Mouse (Mus musculus): ENCODE results near the gene Tfcp2. TPM values are rescaled to one million over a fixed set of nuclear protein-coding genes. Genes with fewer than 3 reads are reported as not detected.
A peak's percentile ranks its signal among the peaks of the same experiment; 100 is the strongest.

Gene Tfcp2
- 29.3 and 30.1 TPM in 2 replicates for polyA plus RNA-seq (2014; fragmentation: Nextera tagmentation; extraction: Ambion mirVana)

- peak within 1 kb of the TSS; percentile 85 for H3K9ac ChIP-seq (ENCODE audit: low read length)
- peak within 1 kb of the TSS; percentile 86 for H3K27ac ChIP-seq (replicated peaks; ENCODE audit: low read depth, low read length)
- H3K36me3 ChIP-seq (ENCODE audit: control insufficient read depth, insufficient read depth, low read length) = peaks cover 8% of the 10 kb centered on the region
- H3K9me3 ChIP-seq (ENCODE audit: control insufficient read depth, low read length) = no peaks in the 10 kb centered on the region
- DNase-seq (ENCODE audit: low spot score) = peak; percentile 97
- H3K27me3 ChIP-seq (ENCODE audit: control insufficient read depth, insufficient read depth, low read length) = no peaks in the 10 kb centered on the region
- under 1% methylated on average over 82 of the region's 84 CpGs for WGBS
- H3K4me1 ChIP-seq (ENCODE audit: control insufficient read depth, insufficient read depth, low read length) = no peaks in the 10 kb centered on the region; the same call in 1 of the 2 replicates
- ATAC-seq (ENCODE audit: insufficient number of reproducible peaks, low FRiP score, low TSS enrichment, low read depth) = peak; percentile 99
- H3K4me2 ChIP-seq (ENCODE audit: low read depth, severe bottlenecking) = peak within 1 kb of the TSS; percentile 83
- H3K4me3 ChIP-seq (ENCODE audit: low read depth, low read length) = peak within 1 kb of the TSS; percentile 79
Measured at GRCm38 (mm10) chr15:100551326-100552307, at the start of gene Tfcp2. Tfcp2 (minus strand) TSS chr15:100552008.

GRCm38 (mm10) chr15:100600696-100601272 lies 49.0 kb upstream of the Tfcp2 start:
- no peaks in the 10 kb centered on the region for H3K9me3 ChIP-seq (ENCODE audit: control insufficient read depth, low read length)
- H3K27me3 ChIP-seq (ENCODE audit: control insufficient read depth, insufficient read depth, low read length) = peaks cover 40% of the 10 kb centered on the region
- ATAC-seq (ENCODE audit: insufficient number of reproducible peaks, low FRiP score, low TSS enrichment, low read depth) (no peak), DNase-seq (ENCODE audit: low spot score) (peak; percentile 28)
- no peak overlapping the region for H3K9ac ChIP-seq (ENCODE audit: low read length)
- no peak overlapping the region for H3K4me3 ChIP-seq (ENCODE audit: low read depth, low read length)
- H3K36me3 ChIP-seq (ENCODE audit: control insufficient read depth, insufficient read depth, low read length) = no peaks in the 10 kb centered on the region
- no peak overlapping the region; the same call in 1 of the 2 replicates for H3K4me2 ChIP-seq (ENCODE audit: low read depth, severe bottlenecking)
- 12% methylated on average over 21 of the region's 21 CpGs for WGBS
- 0 out of 2 replicates have a peak, but pooled peaks cover 2% of the 10 kb centered on the region for H3K4me1 ChIP-seq (ENCODE audit: control insufficient read depth, insufficient read depth, low read length)
- no peak overlapping the region for H3K27ac ChIP-seq (replicated peaks; ENCODE audit: low read depth, low read length)

GRCm38 (mm10) chr15:100600047-100600695 lies 48.4 kb upstream of the Tfcp2 start:
- H3K36me3 ChIP-seq (ENCODE audit: control insufficient read depth, insufficient read depth, low read length) = no peaks in the 10 kb centered on the region
- peak overlapping the region; percentile 68 for H3K4me3 ChIP-seq (ENCODE audit: low read depth, low read length)
- peaks cover 37% of the 10 kb centered on the region for H3K27me3 ChIP-seq (ENCODE audit: control insufficient read depth, insufficient read depth, low read length)
- DNase-seq (ENCODE audit: low spot score) (peak; percentile 83), ATAC-seq (ENCODE audit: insufficient number of reproducible peaks, low FRiP score, low TSS enrichment, low read depth) (peak; percentile 51; the same call in 1 of the 2 replicates)
- WGBS = 1% methylated on average over 35 of the region's 35 CpGs
- peak overlapping the region; percentile 96 for H3K4me2 ChIP-seq (ENCODE audit: low read depth, severe bottlenecking)
- H3K27ac ChIP-seq (replicated peaks; ENCODE audit: low read depth, low read length) = no peak overlapping the region
- 0 out of 2 replicates have a peak, but pooled peaks cover 2% of the 10 kb centered on the region for H3K4me1 ChIP-seq (ENCODE audit: control insufficient read depth, insufficient read depth, low read length)
- no peaks in the 10 kb centered on the region for H3K9me3 ChIP-seq (ENCODE audit: control insufficient read depth, low read length)
- peak overlapping the region; percentile 78 for H3K9ac ChIP-seq (ENCODE audit: low read length)

GRCm38 (mm10) chr15:100599276-100600046 lies 47.7 kb upstream of the Tfcp2 start, which contains the start of gene Pou6f1:
Pou6f1 (minus strand) TSS chr15:100599984.
- peak within 1 kb of the TSS; percentile 68 for H3K4me3 ChIP-seq (ENCODE audit: low read depth, low read length)
- peak within 1 kb of the TSS; percentile 78 for H3K9ac ChIP-seq (ENCODE audit: low read length)
- H3K27me3 ChIP-seq (ENCODE audit: control insufficient read depth, insufficient read depth, low read length) = peaks cover 33% of the 10 kb centered on the region
- H3K9me3 ChIP-seq (ENCODE audit: control insufficient read depth, low read length) = no peaks in the 10 kb centered on the region
- under 1% methylated on average over 65 of the region's 76 CpGs for WGBS
- no peak within 1 kb of the TSS for H3K27ac ChIP-seq (replicated peaks; ENCODE audit: low read depth, low read length)
- ATAC-seq (ENCODE audit: insufficient number of reproducible peaks, low FRiP score, low TSS enrichment, low read depth) (peak; percentile 42; the same call in 1 of the 2 replicates), DNase-seq (ENCODE audit: low spot score) (peak; percentile 52)
- 0 out of 2 replicates have a peak, but pooled peaks cover 2% of the 10 kb centered on the region for H3K4me1 ChIP-seq (ENCODE audit: control insufficient read depth, insufficient read depth, low read length)
- H3K4me2 ChIP-seq (ENCODE audit: low read depth, severe bottlenecking) = peak within 1 kb of the TSS; percentile 96
- H3K36me3 ChIP-seq (ENCODE audit: control insufficient read depth, insufficient read depth, low read length) = no peaks in the 10 kb centered on the region

- H3K27me3 ChIP-seq (ENCODE audit: control insufficient read depth, insufficient read depth, low read length) = peaks cover 33% of the 10 kb centered on the region
- no peaks in the 10 kb centered on the region for H3K9me3 ChIP-seq (ENCODE audit: control insufficient read depth, low read length)
- under 1% methylated on average over 12 of the region's 12 CpGs for WGBS
- peak overlapping the region; percentile 78; the same call in 1 of the 2 replicates for H3K9ac ChIP-seq (ENCODE audit: low read length)
- H3K4me2 ChIP-seq (ENCODE audit: low read depth, severe bottlenecking) = peak overlapping the region; percentile 96
- no peak overlapping the region for H3K27ac ChIP-seq (replicated peaks; ENCODE audit: low read depth, low read length)
- H3K36me3 ChIP-seq (ENCODE audit: control insufficient read depth, insufficient read depth, low read length) = no peaks in the 10 kb centered on the region
- no peak for ATAC-seq (ENCODE audit: insufficient number of reproducible peaks, low FRiP score, low TSS enrichment, low read depth)
- 0 out of 2 replicates have a peak, but pooled peaks cover 2% of the 10 kb centered on the region for H3K4me1 ChIP-seq (ENCODE audit: control insufficient read depth, insufficient read depth, low read length)
- DNase-seq (ENCODE audit: low spot score) = peak; percentile 62
- H3K4me3 ChIP-seq (ENCODE audit: low read depth, low read length) = peak overlapping the region; percentile 68
Measured at GRCm38 (mm10) chr15:100598883-100599275, 47.1 kb upstream of the Tfcp2 start.

- Histone ChIP-seq H3K4me2 (ENCODE audit: low read depth, severe bottlenecking) (peak overlapping the region; percentile 96), H3K9me3 (ENCODE audit: control insufficient read depth, low read length) (no peaks in the 10 kb centered on the region), H3K4me1 (ENCODE audit: control insufficient read depth, insufficient read depth, low read length) (0 out of 2 replicates have a peak, but pooled peaks cover 2% of the 10 kb centered on the region), H3K36me3 (ENCODE audit: control insufficient read depth, insufficient read depth, low read length) (no peaks in the 10 kb centered on the region), H3K27ac (replicated peaks; ENCODE audit: low read depth, low read length) (no peak overlapping the region), H3K4me3 (ENCODE audit: low read depth, low read length) (peak overlapping the region; percentile 68; the same call in 1 of the 2 replicates), H3K9ac (ENCODE audit: low read length) (no peak overlapping the region), H3K27me3 (ENCODE audit: control insufficient read depth, insufficient read depth, low read length) (peaks cover 29% of the 10 kb centered on the region)
- ATAC-seq (ENCODE audit: insufficient number of reproducible peaks, low FRiP score, low TSS enrichment, low read depth) (no peak), DNase-seq (ENCODE audit: low spot score) (no peak)
- 15% methylated on average over 9 of the region's 9 CpGs for WGBS
Measured at GRCm38 (mm10) chr15:100598287-100598882, 46.6 kb upstream of the Tfcp2 start.

- Histone ChIP-seq H3K9me3 (ENCODE audit: control insufficient read depth, low read length) (no peaks in the 10 kb centered on the region), H3K36me3 (ENCODE audit: control insufficient read depth, insufficient read depth, low read length) (no peaks in the 10 kb centered on the region), H3K27me3 (ENCODE audit: control insufficient read depth, insufficient read depth, low read length) (no peaks in the 10 kb centered on the region), H3K27ac (replicated peaks; ENCODE audit: low read depth, low read length) (no peak overlapping the region), H3K9ac (ENCODE audit: low read length) (no peak overlapping the region), H3K4me1 (ENCODE audit: control insufficient read depth, insufficient read depth, low read length) (no peaks in the 10 kb centered on the region), H3K4me2 (ENCODE audit: low read depth, severe bottlenecking) (no peak overlapping the region), H3K4me3 (ENCODE audit: low read depth, low read length) (no peak overlapping the region)
- 78% methylated on average over 6 of the region's 6 CpGs for WGBS
- ATAC-seq (ENCODE audit: insufficient number of reproducible peaks, low FRiP score, low TSS enrichment, low read depth) (no peak), DNase-seq (ENCODE audit: low spot score) (no peak)
Measured at GRCm38 (mm10) chr15:100592817-100593216, 41.0 kb upstream of the Tfcp2 start.

All from limb, embryonic 11.5 days (tissue).